17 mouse cellular contexts compared by ENCODE assay signal in genomic region chr9:46338384-46338783, GRCm38 (mm10). TPM values are rescaled to one million over a fixed set of nuclear protein-coding genes. Genes with fewer than 3 reads are reported as not detected.
DNase-seq lines count a peak whose midpoint lies in the region; ATAC-seq and TF ChIP-seq lines count a peak whose summit lies in the region.
"Had no signal": no experiment of that assay in that cellular context is flagged by ENCODE, and none has a peak within 500 bp of the region (broad histone marks: within the 10 kb centered on the region; RNA-seq: fewer than 3 reads in every experiment).

No protein-coding gene starts in this region.

- H3K9me3 ChIP-seq in neural tube, embryonic 11.5 days (ENCODE audit: control insufficient read depth, low read length) = no peaks in the 10 kb centered on the region
- no peaks in the 10 kb centered on the region for H3K9me3 ChIP-seq in forebrain, embryonic 16.5 days (ENCODE audit: control insufficient read depth, low read length)
- H3K9me3 ChIP-seq in midbrain, embryonic 11.5 days (ENCODE audit: control insufficient read depth, low read length) = no peaks in the 10 kb centered on the region
- no peaks in the 10 kb centered on the region for H3K9me3 ChIP-seq in lung, postnatal 0 days (ENCODE audit: low read length)
- no peaks in the 10 kb centered on the region for H3K9me3 ChIP-seq in liver, postnatal 0 days (ENCODE audit: low read length)
- H3K9me3 ChIP-seq: embryonic facial prominence, embryonic 13.5 days had no signal

- peaks cover 13% of the 10 kb centered on the region for H3K4me1 ChIP-seq in neural tube, embryonic 11.5 days (ENCODE audit: control insufficient read depth, insufficient read depth, low read length)
- H3K4me1 ChIP-seq in forebrain, embryonic 16.5 days (replicated peaks; ENCODE audit: control insufficient read depth, insufficient read depth, low read length) = peaks cover 16% of the 10 kb centered on the region
- H3K4me1 ChIP-seq in midbrain, embryonic 11.5 days (ENCODE audit: control insufficient read depth, insufficient read depth, low read length) = peaks cover 25% of the 10 kb centered on the region
- H3K4me1 ChIP-seq in lung, postnatal 0 days (ENCODE audit: insufficient read depth, low read depth, low read length) = no peaks in the 10 kb centered on the region
- H3K4me1 ChIP-seq in liver, postnatal 0 days (ENCODE audit: insufficient read depth) = no peaks in the 10 kb centered on the region

- H3K27ac ChIP-seq in neural tube, embryonic 11.5 days (ENCODE audit: low read depth, low read length) = peak overlapping the region; percentile 62; the same call in 1 of the 2 replicates
- H3K27ac ChIP-seq in forebrain, embryonic 16.5 days (ENCODE audit: low read length) = peak overlapping the region; percentile 28; the same call in 1 of the 2 replicates
- H3K27ac ChIP-seq in midbrain, embryonic 11.5 days (ENCODE audit: low read depth, low read length) = peak overlapping the region; percentile 14; the same call in 1 of the 2 replicates
- no peak overlapping the region for H3K27ac ChIP-seq in lung, postnatal 0 days (ENCODE audit: low read length)
- no peak overlapping the region for H3K27ac ChIP-seq in liver, postnatal 0 days (ENCODE audit: low read depth)
- H3K27ac ChIP-seq: embryonic facial prominence, embryonic 13.5 days; heart, adult 2 months had no signal

- no peak for TF ChIP-seq EP300 in lung, postnatal 0 days (IDR thresholded peaks at IDR 0.05)
- no peak for TF ChIP-seq EP300 in liver, postnatal 0 days (IDR thresholded peaks at IDR 0.05; ENCODE audit: low read depth)

- 38% methylated on average over 4 of the region's 4 CpGs for WGBS in neural tube, embryonic 11.5 days
- 14% methylated on average over 4 of the region's 4 CpGs for WGBS in forebrain, embryonic 16.5 days
- 13% methylated on average over 4 of the region's 4 CpGs for WGBS in midbrain, embryonic 11.5 days
- 47% methylated on average over 4 of the region's 4 CpGs for WGBS in lung, postnatal 0 days
- WGBS in liver, postnatal 0 days (ENCODE audit: insufficient replicate concordance) = 50% methylated on average over 4 of the region's 4 CpGs

- no peak for TF ChIP-seq CTCF in lung, postnatal 0 days (IDR thresholded peaks at IDR 0.05)
- TF ChIP-seq CTCF in liver, postnatal 0 days (IDR thresholded peaks at IDR 0.05; ENCODE audit: low read depth) = no peak

- no peaks in the 10 kb centered on the region for H3K27me3 ChIP-seq in neural tube, embryonic 11.5 days (ENCODE audit: control insufficient read depth, insufficient read depth, low read length)
- 0 out of 2 replicates have a peak, but pooled peaks cover 2% of the 10 kb centered on the region for H3K27me3 ChIP-seq in forebrain, embryonic 16.5 days (replicated peaks; ENCODE audit: control insufficient read depth, insufficient read depth, low read length)
- peaks cover 13% of the 10 kb centered on the region for H3K27me3 ChIP-seq in midbrain, embryonic 11.5 days (ENCODE audit: control insufficient read depth, insufficient read depth, low read length)
- H3K27me3 ChIP-seq in lung, postnatal 0 days (replicated peaks; ENCODE audit: insufficient read depth, low read length) = no peaks in the 10 kb centered on the region
- no peaks in the 10 kb centered on the region for H3K27me3 ChIP-seq in liver, postnatal 0 days (ENCODE audit: insufficient read depth, low read length)

- H3K9ac ChIP-seq in neural tube, embryonic 11.5 days (ENCODE audit: low read length) = no peak overlapping the region
- H3K9ac ChIP-seq in forebrain, embryonic 16.5 days (replicated peaks; ENCODE audit: low read depth, low read length) = no peak overlapping the region
- no peak overlapping the region for H3K9ac ChIP-seq in midbrain, embryonic 11.5 days (ENCODE audit: low read length)
- H3K9ac ChIP-seq in lung, postnatal 0 days (replicated peaks; ENCODE audit: low read depth) = no peak overlapping the region
- H3K9ac ChIP-seq in liver, postnatal 0 days (replicated peaks) = no peak overlapping the region
- H3K9ac ChIP-seq: embryonic facial prominence, embryonic 13.5 days had no signal

- peak; percentile 27; the same call in 1 of the 2 replicates for ATAC-seq in neural tube, embryonic 11.5 days (ENCODE audit: insufficient read depth, low FRiP score, low TSS enrichment)
- ATAC-seq in forebrain, embryonic 16.5 days = peak; percentile 62
- ATAC-seq in midbrain, embryonic 11.5 days (ENCODE audit: low FRiP score) = no peak
- no peak for ATAC-seq in erythroblast, adult 5-6 weeks (replicated peaks; ENCODE audit: low FRiP score, poor library complexity, severe bottlenecking)
- ATAC-seq in lung, postnatal 0 days = no peak
- ATAC-seq in liver, postnatal 0 days = no peak

- DNase-seq in neural tube, embryonic 11.5 days (ENCODE audit: low spot score) = no peak
- no peak for DNase-seq in neural tube, embryonic 10.5 days (ENCODE audit: extremely low spot score, low spot score)
- peak; percentile 82 for DNase-seq in midbrain, embryonic 11.5 days (ENCODE audit: low spot score, missing footprints)
- peak; percentile 73 for DNase-seq in testis, postnatal 14 days (ENCODE audit: low spot score)
- DNase-seq in lung, postnatal 0 days (ENCODE audit: low spot score) = no peak
- DNase-seq in liver, postnatal 0 days = no peak
- DNase-seq: heart, adult 2 months; heart, postnatal 4 days; lung, adult 18-20 months; right cerebral cortex, postnatal 14 days had no signal

- H3K4me3 ChIP-seq in neural tube, embryonic 11.5 days (ENCODE audit: low read depth, low read length) = no peak overlapping the region
- no peak overlapping the region for H3K4me3 ChIP-seq in forebrain, embryonic 16.5 days (replicated peaks; ENCODE audit: low read length)
- no peak overlapping the region for H3K4me3 ChIP-seq in midbrain, embryonic 11.5 days (ENCODE audit: low read depth, low read length)
- no peak overlapping the region for H3K4me3 ChIP-seq in lung, postnatal 0 days (ENCODE audit: low read depth, low read length)
- no peak overlapping the region for H3K4me3 ChIP-seq in liver, postnatal 0 days (ENCODE audit: low read depth, low read length)
- H3K4me3 ChIP-seq: embryonic facial prominence, embryonic 13.5 days; heart, adult 2 months had no signal

- H3K36me3 ChIP-seq in neural tube, embryonic 11.5 days (ENCODE audit: control insufficient read depth, insufficient read depth, low read length) = no peaks in the 10 kb centered on the region
- H3K36me3 ChIP-seq in forebrain, embryonic 16.5 days (ENCODE audit: control insufficient read depth, insufficient read depth) = no peaks in the 10 kb centered on the region
- H3K36me3 ChIP-seq in midbrain, embryonic 11.5 days (ENCODE audit: control insufficient read depth, insufficient read depth, low read length) = no peaks in the 10 kb centered on the region
- H3K36me3 ChIP-seq in lung, postnatal 0 days (ENCODE audit: insufficient read depth, low read length) = no peaks in the 10 kb centered on the region
- H3K36me3 ChIP-seq in liver, postnatal 0 days (replicated peaks; ENCODE audit: insufficient read depth, low read length) = no peaks in the 10 kb centered on the region
- H3K36me3 ChIP-seq: embryonic facial prominence, embryonic 13.5 days had no signal

- no peak overlapping the region for H3K4me2 ChIP-seq in neural tube, embryonic 11.5 days (ENCODE audit: low read depth)
- no peak overlapping the region for H3K4me2 ChIP-seq in forebrain, embryonic 16.5 days (ENCODE audit: low read length)
- no peak overlapping the region for H3K4me2 ChIP-seq in midbrain, embryonic 11.5 days
- H3K4me2 ChIP-seq in lung, postnatal 0 days (replicated peaks; ENCODE audit: low read depth, low read length) = no peak overlapping the region
- no peak overlapping the region for H3K4me2 ChIP-seq in liver, postnatal 0 days (ENCODE audit: low read depth, low read length)
- H3K4me2 ChIP-seq: embryonic facial prominence, embryonic 13.5 days had no signal

RNA-seq across cellular contexts. Expression of gene 4931429L15Rik, which starts 18.6 kb away (rescaled TPM):
- polyA plus RNA-seq in neural tube, embryonic 11.5 days (2014; fragmentation: Nextera tagmentation; extraction: Ambion mirVana) = not detected in 2 replicates
- not detected in 2 replicates for polyA plus RNA-seq in forebrain, embryonic 16.5 days (2015; fragmentation: Nextera tagmentation; extraction: Ambion mirVana)
- 0.15 TPM in 1 of 2 replicates, not detected in the other for polyA plus RNA-seq in midbrain, embryonic 11.5 days (2014; fragmentation: Nextera tagmentation; extraction: Ambion mirVana)
- total RNA-seq in erythroblast, adult 5-6 weeks (2015; ENCODE audit: low replicate concordance) = not detected in 2 replicates
- total RNA-seq in erythroblast, adult 5-6 weeks (2017; ENCODE audit: low replicate concordance) = not detected in 2 replicates
- not detected in 2 replicates for polyA plus RNA-seq in lung, postnatal 0 days (2015; fragmentation: Nextera tagmentation; extraction: Ambion mirVana)
- polyA plus RNA-seq in liver, postnatal 0 days (2015; fragmentation: Nextera tagmentation; extraction: Ambion mirVana) = not detected in 2 replicates
- total RNA-seq: heart, adult 2 months; heart, postnatal 4 days; layer of hippocampus, postnatal 10 days; megakaryocyte, adult 5-6 weeks had no signal
- polyA plus RNA-seq: embryonic facial prominence, embryonic 13.5 days; kidney, embryonic 14.5 days; thymus, postnatal 0 days had no signal

RNA-seq across cellular contexts. Expression of gene Bud13, which starts 55.6 kb away (rescaled TPM):
- polyA plus RNA-seq in neural tube, embryonic 11.5 days (2014; fragmentation: Nextera tagmentation; extraction: Ambion mirVana) = 26.4 and 28.5 TPM in 2 replicates
- 17.9 and 19.9 TPM in 2 replicates for polyA plus RNA-seq in forebrain, embryonic 16.5 days (2015; fragmentation: Nextera tagmentation; extraction: Ambion mirVana)
- 26.4 and 27.1 TPM in 2 replicates for polyA plus RNA-seq in midbrain, embryonic 11.5 days (2014; fragmentation: Nextera tagmentation; extraction: Ambion mirVana)
- total RNA-seq in erythroblast, adult 5-6 weeks (2015; ENCODE audit: low replicate concordance) = 0.63 and 1.9 TPM in 2 replicates
- 0.56 and 2.5 TPM in 2 replicates for total RNA-seq in erythroblast, adult 5-6 weeks (2017; ENCODE audit: low replicate concordance)
- 9.3 and 9.9 TPM in 2 replicates for polyA plus RNA-seq in lung, postnatal 0 days (2015; fragmentation: Nextera tagmentation; extraction: Ambion mirVana)
- polyA plus RNA-seq in liver, postnatal 0 days (2015; fragmentation: Nextera tagmentation; extraction: Ambion mirVana) = 4.0 TPM in 2 replicates

Comparison
In these comparisons a context has a peak if more than half of its experiments do, and no peak if none do; other contexts are left out.
1. ATAC-seq: peak in neural tube, embryonic 11.5 days (single experiment) and forebrain, embryonic 16.5 days (single experiment); none in midbrain, embryonic 11.5 days (single experiment), erythroblast, adult 5-6 weeks (single experiment), lung, postnatal 0 days (single experiment) and liver, postnatal 0 days (single experiment).
2. DNase-seq: peak in midbrain, embryonic 11.5 days (single experiment) and testis, postnatal 14 days (single experiment); none in neural tube, embryonic 11.5 days (single experiment), neural tube, embryonic 10.5 days (single experiment), lung, postnatal 0 days (single experiment) and liver, postnatal 0 days (single experiment).
3. H3K27ac ChIP-seq: peak in neural tube, embryonic 11.5 days (single experiment), forebrain, embryonic 16.5 days (single experiment) and midbrain, embryonic 11.5 days (single experiment); none in lung, postnatal 0 days (single experiment) and liver, postnatal 0 days (single experiment).